ENCODE assay signal across 34 mouse cellular contexts in genomic region chr10:78446195-78446594, GRCm38 (mm10).
"Had no signal": no experiment of that assay in that cellular context is flagged by ENCODE, and none has a peak within 500 bp of the region (broad histone marks: within the 10 kb centered on the region; RNA-seq: fewer than 3 reads in every experiment).

No protein-coding gene starts in this region.

- H3K4me3 ChIP-seq: heart, embryonic 12.5 days; heart, embryonic 13.5 days; heart, embryonic 15.5 days; hindbrain, embryonic 10.5 days; hindbrain, embryonic 12.5 days; hindbrain, embryonic 13.5 days; hindbrain, embryonic 15.5 days; intestine, embryonic 15.5 days; kidney, embryonic 15.5 days; layer of hippocampus, adult 2 months; left cerebral cortex, adult 2 months had no signal

- ATAC-seq: hindbrain, embryonic 16.5 days; hindbrain, postnatal 0 days; inflammation-experienced regulatory T-cells, adult 6 months; intestine, embryonic 15.5 days; intestine, embryonic 16.5 days; intestine, postnatal 0 days had no signal

- H3K4me2 ChIP-seq: heart, embryonic 11.5 days; heart, embryonic 12.5 days; heart, embryonic 13.5 days; heart, embryonic 15.5 days; hindbrain, embryonic 12.5 days; hindbrain, embryonic 13.5 days; hindbrain, embryonic 14.5 days; hindbrain, embryonic 15.5 days; intestine, embryonic 15.5 days; kidney, embryonic 15.5 days had no signal

- H3K4me1 ChIP-seq: heart, embryonic 12.5 days; heart, embryonic 13.5 days; heart, embryonic 15.5 days; hindbrain, embryonic 12.5 days; hindbrain, embryonic 13.5 days; hindbrain, embryonic 15.5 days; intestine, embryonic 15.5 days; kidney, embryonic 15.5 days had no signal

- H3K27ac ChIP-seq: heart, embryonic 13.5 days; heart, embryonic 15.5 days; hindbrain, embryonic 10.5 days; hindbrain, embryonic 12.5 days; hindbrain, embryonic 13.5 days; hindbrain, embryonic 14.5 days; hindbrain, embryonic 15.5 days; hindbrain, postnatal 0 days; intestine, embryonic 15.5 days; kidney, embryonic 15.5 days; kidney, postnatal 0 days; left cerebral cortex, adult 2 months had no signal

- H3K9ac ChIP-seq: heart, embryonic 12.5 days; heart, embryonic 13.5 days; heart, embryonic 15.5 days; hindbrain, embryonic 12.5 days; hindbrain, embryonic 13.5 days; hindbrain, embryonic 14.5 days; hindbrain, embryonic 15.5 days; intestine, embryonic 15.5 days; kidney, embryonic 15.5 days had no signal

- H3K9me3 ChIP-seq: heart, embryonic 12.5 days; heart, embryonic 13.5 days; heart, embryonic 15.5 days; hindbrain, embryonic 10.5 days; hindbrain, embryonic 12.5 days; hindbrain, embryonic 13.5 days; hindbrain, embryonic 15.5 days; intestine, embryonic 15.5 days; kidney, embryonic 15.5 days had no signal

- H3K27me3 ChIP-seq: heart, embryonic 12.5 days; heart, embryonic 13.5 days; heart, embryonic 15.5 days; hindbrain, embryonic 12.5 days; hindbrain, embryonic 13.5 days; hindbrain, embryonic 15.5 days; intestine, embryonic 15.5 days; kidney, embryonic 15.5 days had no signal

- DNase-seq: heart, postnatal 10 days; heart, postnatal 14 days; heart, postnatal 36 days; heart, postnatal 4 days; kidney, adult 11 months; kidney, adult 18-20 months; kidney, adult 2 months; kidney, adult 8-10 months; kidney, adult 9 months; kidney, postnatal 10 days; kidney, postnatal 14 days; kidney, postnatal 25 days; kidney, postnatal 36 days; kidney, postnatal 4 days; layer of hippocampus, postnatal 36 days had no signal
